12 mouse cellular contexts compared by ENCODE assay signal in the genomic region with DNA sequence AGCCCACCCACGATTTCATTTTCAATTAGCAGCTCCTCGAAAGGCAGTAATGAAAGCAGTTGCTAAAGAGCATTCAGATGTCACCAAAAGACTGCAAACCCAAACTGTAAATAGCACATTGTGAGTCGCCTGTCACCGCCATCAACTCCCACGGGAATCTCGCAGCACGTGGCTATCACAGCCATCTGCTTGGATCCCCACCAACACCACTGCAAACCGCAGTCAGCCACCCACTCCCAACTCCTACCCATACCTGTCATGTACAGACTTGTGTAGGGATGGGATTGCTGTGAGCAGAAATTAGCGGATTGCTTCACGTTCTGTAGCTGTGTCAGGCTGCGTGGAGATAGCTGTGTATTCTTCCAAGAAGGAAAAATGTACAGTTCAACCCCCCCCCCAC.
DNase-seq lines count a peak whose midpoint lies in the region; ATAC-seq lines count a peak whose summit lies in the region.
"Had no signal": no experiment of that assay in that cellular context is flagged by ENCODE, and none has a peak within 500 bp of the region (broad histone marks: within the 10 kb centered on the region; RNA-seq: fewer than 3 reads in every experiment).

No protein-coding gene starts in this region.

- ATAC-seq in kidney, embryonic 14.5 days (ENCODE audit: low FRiP score, low TSS enrichment), result no peak
- ATAC-seq: activated CD4-positive, CD25-positive, alpha-beta regulatory T cell, adult 4 months had no signal

- H3K27ac ChIP-seq in kidney, embryonic 14.5 days (ENCODE audit: low read depth, low read length), result no peak overlapping the region
- H3K27ac ChIP-seq: stomach, embryonic 15.5 days had no signal

- H3K9ac ChIP-seq in kidney, embryonic 14.5 days (ENCODE audit: low read depth, low read length), result no peak overlapping the region
- H3K9ac ChIP-seq: stomach, embryonic 15.5 days had no signal

- no peaks in the 10 kb centered on the region for H3K27me3 ChIP-seq in kidney, embryonic 14.5 days (ENCODE audit: control insufficient read depth, insufficient read depth, low read length)
- H3K27me3 ChIP-seq: stomach, embryonic 15.5 days had no signal

- no peaks in the 10 kb centered on the region for H3K36me3 ChIP-seq in kidney, embryonic 14.5 days (ENCODE audit: control insufficient read depth, insufficient read depth, low read length)
- H3K36me3 ChIP-seq: stomach, embryonic 15.5 days had no signal

- intact Hi-C loops in left cerebral cortex, postnatal 4 days (cut with DNase I), result no loop called here

- peak; percentile 35 to 42 for DNase-seq in cerebellum, postnatal 10 days
- no peak for DNase-seq in cerebellum, adult 18-20 months
- DNase-seq in fat pad, adult 2 months (ENCODE audit: extremely low read depth, low read depth, low spot score), result peak; percentile 82
- DNase-seq in layer of hippocampus, adult 9-11 months, result peak; percentile 79
- DNase-seq in left cerebral cortex, postnatal 4 days, result peak; percentile 20
- no peak for DNase-seq in lung, postnatal 4 days
- no peak for DNase-seq in thymus, postnatal 0 days (ENCODE audit: low spot score)
- DNase-seq: kidney, adult 18-20 months; lung, postnatal 36 days had no signal

- no peak overlapping the region for H3K4me3 ChIP-seq in kidney, embryonic 14.5 days (ENCODE audit: low read length)
- H3K4me3 ChIP-seq: stomach, embryonic 15.5 days had no signal

- H3K9me3 ChIP-seq in kidney, embryonic 14.5 days (ENCODE audit: control insufficient read depth, low read length), result no peaks in the 10 kb centered on the region
- H3K9me3 ChIP-seq: stomach, embryonic 15.5 days had no signal

- WGBS in kidney, embryonic 14.5 days, result 69% methylated on average over 11 of the region's 11 CpGs

- 0 out of 2 replicates have a peak, but pooled peaks cover 5% of the 10 kb centered on the region for H3K4me1 ChIP-seq in kidney, embryonic 14.5 days (ENCODE audit: control insufficient read depth, insufficient read depth, low read length)

- H3K4me2 ChIP-seq in kidney, embryonic 14.5 days (replicated peaks; ENCODE audit: low read depth, low read length), result no peak overlapping the region
- H3K4me2 ChIP-seq: stomach, embryonic 15.5 days had no signal

Comparison
In these comparisons a context has a peak if more than half of its experiments do, and no peak if none do; other contexts are left out.
1. DNase-seq: peak in cerebellum, postnatal 10 days (2 of 2), fat pad, adult 2 months (single experiment), layer of hippocampus, adult 9-11 months (single experiment) and left cerebral cortex, postnatal 4 days (single experiment); none in cerebellum, adult 18-20 months (0 of 2), lung, postnatal 4 days (0 of 2) and thymus, postnatal 0 days (single experiment).